Mouse (Mus musculus): ENCODE measurements around the gene Pxn.

The Pxn gene

DNA sequence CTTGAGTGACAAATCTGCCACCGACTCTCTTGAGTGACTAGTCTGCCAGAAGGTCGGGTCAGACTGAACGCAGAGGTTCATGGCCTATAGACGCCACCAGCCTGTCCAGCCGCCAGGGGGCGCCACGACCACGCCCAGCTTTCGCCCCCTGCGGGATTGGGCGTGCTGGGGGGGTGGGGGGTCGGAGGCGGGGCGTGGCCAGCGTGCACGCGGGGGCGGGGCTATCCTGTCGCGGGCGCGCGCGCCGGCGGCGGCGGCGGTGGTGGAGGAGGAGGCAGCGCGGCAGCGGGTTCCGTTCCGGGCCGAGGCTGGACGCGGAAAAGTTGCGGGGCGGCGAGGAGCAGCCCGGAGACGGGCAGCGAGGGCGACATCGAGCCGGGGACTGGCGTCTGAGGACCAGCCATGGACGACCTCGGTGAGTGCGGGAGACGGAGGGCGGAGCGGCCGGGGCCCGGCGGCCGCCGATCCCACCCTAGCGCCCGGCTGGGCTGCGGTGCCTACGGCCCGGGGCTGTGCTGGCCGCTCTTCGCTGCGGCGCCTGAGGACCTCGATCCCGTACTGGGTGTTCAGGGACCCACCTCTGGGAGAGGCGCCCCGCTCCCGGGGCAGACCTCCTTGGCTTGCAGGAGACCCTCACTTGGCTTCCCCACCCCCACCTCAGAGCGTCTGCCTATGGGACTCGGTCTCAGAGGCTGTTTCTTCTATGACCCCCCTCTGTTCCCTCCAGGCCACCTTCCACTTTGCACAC is at the start of gene Pxn:
TSS of gene Pxn (plus strand) at position 223 of the 748 bp plus-strand sequence.
- DNase-seq (ENCODE audit: low read depth) = peak; percentile 75

DNA sequence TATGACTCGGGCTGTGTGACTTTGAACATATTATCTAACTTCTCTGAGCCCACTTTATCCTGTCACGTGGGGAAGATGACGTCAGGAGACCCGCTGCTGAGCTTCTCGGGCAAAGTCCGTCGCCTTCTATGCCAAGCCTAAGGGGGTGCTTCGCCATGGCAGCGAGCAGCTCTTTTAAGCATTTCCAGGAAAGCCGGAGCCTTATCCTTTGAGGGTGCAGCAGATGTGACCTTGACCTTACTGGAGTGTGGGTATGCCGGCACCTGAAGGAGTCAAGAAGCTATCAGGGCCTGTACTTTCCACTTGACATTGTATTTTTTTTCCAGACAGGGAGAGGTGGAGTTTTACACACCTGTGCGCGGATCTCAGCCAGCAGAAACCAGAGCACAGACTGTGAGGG is 47.6 kb upstream of the Pxn start:
- DNase-seq (ENCODE audit: low read depth) = no peak

DNA sequence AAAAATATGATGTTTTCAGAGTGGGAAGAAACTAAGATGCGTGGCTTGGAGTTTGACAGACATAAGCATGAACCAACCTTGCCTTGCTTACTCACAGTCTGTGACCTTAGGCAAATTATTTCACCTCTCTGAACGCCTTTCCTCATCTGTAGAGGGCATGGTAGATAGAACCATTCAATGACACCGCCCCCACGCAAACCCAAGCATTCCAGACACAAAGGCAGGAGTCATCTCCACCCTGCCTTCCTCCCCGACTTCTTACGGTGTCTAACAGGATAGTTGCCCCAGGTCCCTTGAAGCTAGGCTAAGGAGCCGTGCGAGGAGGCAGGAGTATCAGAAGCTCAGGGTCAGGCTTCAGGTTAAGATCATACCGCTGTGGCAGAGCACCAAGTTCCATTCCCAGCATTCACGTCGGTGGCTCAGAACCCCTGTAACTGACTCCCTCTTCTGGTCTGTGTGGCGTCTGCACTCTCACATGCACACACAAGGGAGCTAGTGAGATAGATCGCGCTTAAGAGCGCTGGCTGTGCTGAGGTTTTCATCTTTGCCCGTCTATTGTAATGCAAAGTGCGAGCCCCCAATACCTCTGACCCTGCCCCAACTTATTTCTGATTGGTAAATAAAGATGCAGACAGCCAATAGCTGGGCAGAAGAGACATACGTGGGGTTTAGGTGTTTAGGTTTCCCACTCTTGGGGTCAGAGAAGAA is 41.9 kb upstream of the Pxn start:
- no peak for DNase-seq (ENCODE audit: low read depth)

DNA sequence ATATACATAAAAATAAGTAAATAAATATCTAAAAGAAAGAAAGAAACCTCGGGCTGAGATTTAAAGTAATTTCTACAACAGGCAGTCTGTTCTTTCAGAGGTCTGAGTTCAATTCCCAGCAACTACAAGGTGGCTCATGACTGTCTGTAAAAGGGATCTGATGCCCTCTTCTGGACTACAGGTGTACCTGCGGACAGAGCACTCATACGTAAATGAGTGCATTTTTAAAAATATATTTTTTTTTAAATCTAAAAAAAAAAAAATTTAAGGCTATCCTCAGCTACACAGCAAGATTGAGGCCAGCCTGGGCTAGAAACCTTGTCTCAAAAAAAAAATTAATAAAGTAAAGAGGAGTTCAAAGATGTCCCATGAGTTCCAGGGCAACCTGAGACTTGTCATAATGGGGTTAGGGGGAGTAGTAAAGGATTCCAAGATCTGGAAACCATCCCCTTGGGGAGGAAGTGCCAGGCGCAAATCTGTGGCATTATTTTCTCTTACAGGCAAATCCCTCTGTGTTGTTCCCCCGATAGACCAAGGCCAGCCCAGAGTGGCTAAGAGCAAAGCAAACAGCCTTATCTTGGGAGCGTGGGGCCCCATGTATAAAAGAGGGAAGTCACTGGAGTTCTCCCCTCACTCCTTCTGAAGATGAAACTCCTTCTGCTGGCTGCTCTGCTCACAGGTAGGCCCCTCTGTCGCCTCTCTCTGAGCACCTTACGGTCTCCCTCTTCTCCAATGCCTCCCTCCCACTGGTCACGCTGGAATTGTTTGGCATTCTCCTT is 40.6 kb upstream of the Pxn start, which contains the start of gene Pla2g1b:
TSS of gene Pla2g1b (plus strand) at position 621 of the 779 bp plus-strand sequence.
- DNase-seq (ENCODE audit: low read depth) = no peak

DNA sequence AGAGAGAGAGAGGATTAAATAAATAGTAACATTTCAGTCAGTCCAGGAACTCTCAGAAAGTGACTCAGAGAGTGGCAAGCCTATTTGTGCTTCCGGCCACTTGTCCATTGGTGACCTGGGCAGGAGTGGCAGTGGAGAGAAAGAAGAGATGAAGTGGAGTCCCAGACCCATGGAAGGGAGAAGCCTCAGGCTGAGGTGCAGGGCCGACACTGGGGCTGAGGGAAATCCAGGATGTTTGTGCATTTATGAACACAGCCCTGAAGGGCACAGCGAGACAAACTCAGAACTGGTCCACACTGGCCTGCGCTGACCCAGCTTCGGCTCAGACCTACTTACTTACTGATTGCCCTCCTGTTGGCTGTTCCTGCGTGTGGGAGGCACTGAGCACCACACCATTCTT is 36.7 kb upstream of the Pxn start:
- no peak for DNase-seq (ENCODE audit: low read depth)

DNA sequence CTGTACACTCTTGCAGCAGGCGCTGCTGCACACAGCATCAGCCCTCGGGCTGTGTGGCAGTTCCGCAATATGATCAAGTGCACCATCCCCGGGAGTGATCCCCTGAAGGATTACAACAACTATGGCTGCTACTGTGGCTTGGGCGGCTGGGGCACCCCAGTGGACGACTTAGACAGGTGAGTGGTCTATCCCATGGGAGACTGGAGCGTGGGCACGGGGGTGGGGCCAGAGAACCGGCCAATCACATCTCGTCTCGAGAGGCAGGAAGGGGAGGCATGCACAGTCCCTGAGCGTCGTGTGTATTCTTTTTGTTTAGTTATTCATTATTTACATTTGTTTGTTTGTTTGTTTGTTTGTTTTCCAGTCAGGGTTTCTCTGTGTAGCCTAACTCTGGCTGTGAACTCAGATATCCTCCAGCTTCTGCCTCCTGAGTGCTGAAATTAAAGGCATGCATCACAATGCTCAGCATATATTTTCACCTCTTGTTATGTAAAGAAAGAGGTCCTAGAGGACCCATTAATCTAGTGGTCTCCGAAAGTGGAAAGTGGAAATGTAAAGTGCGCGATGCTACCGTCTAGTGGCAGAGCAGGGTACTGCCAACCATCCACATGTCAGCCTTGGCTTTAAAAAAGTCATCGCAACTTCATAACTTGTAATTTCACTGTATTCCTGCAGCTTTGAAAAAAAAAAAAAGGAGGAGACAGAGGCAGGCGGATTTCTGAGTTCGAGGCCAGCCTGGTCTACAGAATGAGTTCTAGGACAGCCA is 35.5 kb upstream of the Pxn start:
- DNase-seq (ENCODE audit: low read depth) = peak; percentile 44

DNA sequence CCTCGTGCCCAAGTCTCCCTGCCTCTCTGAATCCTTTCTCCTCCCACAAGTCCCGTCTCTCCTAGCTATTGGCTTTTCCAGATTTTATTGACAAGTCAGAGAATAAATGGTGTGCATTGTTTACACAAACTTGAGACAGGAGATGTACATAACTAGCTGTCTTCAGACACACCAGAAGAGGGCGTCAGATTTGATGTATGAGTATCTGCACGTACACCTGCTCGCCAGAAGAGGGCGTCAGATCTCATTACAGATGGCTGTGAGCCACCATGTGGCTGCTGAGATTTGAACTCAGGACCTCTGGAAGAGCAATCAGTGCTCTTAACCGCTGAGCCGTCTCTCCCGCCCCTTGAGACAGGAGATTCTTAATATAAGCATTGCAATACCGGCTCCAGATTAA is 33.3 kb upstream of the Pxn start:
- no peak for DNase-seq (ENCODE audit: low read depth)

DNA sequence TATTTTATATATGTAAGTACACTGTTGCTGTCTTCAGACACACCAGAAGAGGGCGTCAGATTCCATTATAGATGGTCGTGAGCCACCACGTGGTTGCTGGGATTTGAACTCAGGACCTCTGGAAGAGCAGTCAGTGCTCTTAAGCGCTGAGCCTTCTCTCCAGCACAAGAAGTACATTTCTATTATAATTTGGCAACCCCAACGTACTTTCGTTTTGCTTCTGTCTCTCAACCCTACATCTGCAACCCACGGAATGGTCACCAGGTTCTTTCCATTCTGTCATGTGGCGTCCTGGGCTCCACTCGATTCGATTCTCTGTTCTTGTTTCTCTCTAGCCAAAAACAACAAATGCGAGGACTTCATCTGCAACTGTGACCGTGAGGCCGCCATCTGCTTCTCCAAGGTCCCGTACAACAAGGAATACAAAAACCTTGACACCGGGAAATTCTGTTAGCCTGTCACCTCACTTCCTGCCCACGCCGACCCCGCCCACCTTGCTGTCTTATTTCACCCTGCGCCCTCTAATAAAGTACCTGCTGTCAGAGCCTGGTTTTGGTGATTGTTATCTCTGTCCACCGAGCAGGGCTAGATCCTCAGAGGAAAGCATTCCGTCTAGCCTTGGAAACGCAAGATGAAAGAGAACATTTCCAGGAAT is 32.2 kb upstream of the Pxn start:
- DNase-seq (ENCODE audit: low read depth) = no peak

DNA sequence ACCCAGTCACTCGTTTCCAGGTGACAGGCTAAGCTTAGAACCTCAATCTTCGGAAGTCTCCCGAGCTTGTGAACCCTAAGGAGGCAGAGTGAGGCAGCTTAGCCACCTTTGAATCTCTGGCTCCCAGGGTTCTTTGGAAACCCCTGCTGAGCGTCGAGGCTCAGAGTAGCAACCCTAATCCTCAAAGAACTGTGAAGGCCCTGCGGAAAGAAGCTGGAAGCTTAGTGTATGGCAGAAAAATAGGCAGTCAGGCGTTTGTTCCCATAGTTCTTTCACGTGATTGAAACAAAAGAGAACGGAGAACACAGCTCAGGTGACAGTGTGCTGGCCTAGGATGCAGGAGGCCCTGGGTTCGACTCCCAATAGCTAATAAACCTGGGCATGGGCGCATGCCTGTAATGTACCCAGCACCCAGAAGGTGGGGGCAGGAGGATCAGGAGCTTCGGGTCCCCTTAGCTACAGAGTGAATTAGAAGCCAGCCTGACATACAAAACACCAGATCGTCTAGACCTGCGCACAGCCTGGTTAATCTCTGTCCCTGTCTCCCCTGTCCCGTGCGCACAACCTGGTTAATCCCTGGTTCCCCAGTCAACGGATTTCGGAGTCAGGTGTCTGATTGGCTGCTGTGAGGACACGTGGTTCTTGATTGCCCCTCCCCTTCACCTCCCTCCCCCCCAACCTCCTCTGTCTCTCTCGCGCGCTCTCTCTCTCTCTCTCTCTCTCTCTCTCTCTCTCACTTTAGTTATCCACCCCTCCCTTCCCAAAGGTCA is 31.0 kb upstream of the Pxn start:
- DNase-seq (ENCODE audit: low read depth) = peak; percentile 42

DNA sequence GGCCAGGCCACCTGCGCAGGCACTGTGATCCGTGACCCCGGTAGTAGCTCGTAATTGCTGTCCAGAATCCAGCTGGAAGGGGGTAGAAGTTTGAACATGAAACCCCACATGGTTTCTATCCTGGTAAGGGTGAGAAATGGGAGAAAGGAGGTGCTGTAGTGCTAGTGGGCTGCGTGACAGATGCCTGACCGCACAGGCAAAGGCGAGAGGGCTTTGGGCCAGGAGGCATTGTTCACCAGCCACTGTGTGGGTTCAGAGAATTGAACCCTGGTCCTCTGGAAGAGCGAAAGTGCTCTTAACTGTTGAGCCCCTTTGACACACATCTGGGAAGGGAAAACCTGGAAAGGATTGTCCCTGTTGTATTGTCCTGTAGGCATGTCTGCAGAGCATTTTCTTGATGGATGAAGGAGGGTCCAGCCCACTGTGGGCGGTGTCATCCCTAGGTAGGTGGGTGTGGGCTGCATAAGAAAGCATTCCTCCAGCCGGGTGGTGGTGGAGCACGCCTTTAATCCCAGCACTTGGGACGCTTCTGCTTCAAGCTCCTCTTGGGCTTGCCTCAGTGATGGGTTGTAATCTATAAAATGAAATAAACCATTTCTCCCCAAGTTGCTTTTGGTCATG is 30.3 kb upstream of the Pxn start:
- no peak for DNase-seq (ENCODE audit: low read depth)

DNA sequence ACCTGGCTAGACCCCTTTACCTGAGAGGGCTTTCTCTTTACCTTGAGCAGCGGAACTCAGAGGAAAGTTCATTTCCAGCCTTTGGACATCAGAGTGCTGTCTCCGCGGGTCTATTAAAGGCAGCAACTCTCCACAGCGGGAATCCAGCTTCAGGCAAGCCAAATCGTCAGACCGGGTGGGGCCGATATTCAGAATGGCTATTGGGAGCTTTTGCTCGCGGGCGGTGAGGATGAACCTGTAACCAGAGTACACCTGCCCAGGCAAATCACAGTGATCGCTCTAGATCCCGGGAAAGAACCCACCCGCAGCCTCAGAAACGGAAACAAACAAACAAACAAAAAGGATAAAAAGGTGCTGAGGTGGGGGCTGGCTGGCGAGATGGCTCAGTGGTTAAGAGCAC is 26.9 kb upstream of the Pxn start:
- DNase-seq (ENCODE audit: low read depth) = no peak

DNA sequence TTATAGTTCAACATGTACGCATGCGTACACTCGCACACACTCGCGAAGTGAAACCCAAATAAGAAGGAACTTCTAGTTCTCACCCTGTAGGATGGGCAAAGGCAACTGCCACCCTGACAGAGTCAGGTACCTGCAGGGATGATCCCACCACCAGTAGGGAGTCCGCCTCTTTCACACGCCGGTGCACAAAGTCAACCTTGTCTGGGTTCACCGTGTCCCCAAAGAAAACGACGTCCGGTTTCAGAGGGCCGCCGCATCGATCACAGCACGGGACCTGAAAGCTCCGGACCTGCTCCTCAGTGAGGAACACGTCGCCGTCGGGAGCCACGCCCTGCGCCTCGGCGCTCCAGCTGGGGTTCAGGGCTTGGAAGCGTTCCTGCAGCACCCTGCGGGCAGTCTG is 26.4 kb upstream of the Pxn start:
- no peak for DNase-seq (ENCODE audit: low read depth)

DNA sequence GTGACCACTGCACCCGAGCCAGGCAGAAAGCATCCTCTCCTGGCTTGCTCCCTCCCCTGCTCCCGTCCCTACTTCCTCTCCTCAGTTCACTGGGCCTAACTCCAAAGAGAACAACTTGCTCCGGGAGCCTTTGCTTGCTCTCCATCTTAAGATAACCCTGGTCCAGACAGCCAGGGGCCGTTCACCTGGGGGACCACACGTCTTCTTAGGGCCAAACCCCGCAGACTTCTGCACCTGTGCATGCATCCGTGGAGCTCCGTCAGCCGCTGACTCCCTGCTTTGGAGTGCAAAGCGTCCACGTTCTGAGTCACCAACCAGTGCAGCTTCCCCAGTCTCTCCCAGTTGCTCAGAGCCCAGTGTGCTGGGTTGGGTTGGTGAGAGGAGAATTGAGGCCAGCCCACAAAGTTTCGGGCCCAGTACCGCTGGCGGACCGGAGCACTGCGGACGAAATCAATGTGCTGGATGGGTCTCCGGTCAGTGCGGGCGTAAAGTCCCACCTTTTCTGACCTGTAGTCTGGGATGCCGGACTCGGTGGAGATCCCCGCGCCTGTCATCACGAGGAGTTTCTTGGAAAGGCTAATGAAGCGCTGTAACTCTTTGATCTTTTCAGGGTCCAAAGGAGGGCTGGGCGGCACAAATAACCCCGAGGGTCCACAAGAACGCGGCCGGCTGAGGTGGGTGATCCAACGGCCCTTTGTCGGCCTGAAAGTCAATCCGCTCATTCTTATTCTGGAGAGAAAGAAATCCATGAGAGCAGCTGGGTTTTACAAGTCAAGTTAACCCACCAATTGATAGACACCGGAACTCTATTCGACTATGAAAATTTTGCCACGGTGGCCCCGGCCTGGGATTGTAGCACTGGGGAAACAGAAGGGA is 23.8 kb upstream of the Pxn start:
- no peak for DNase-seq (ENCODE audit: low read depth)

DNA sequence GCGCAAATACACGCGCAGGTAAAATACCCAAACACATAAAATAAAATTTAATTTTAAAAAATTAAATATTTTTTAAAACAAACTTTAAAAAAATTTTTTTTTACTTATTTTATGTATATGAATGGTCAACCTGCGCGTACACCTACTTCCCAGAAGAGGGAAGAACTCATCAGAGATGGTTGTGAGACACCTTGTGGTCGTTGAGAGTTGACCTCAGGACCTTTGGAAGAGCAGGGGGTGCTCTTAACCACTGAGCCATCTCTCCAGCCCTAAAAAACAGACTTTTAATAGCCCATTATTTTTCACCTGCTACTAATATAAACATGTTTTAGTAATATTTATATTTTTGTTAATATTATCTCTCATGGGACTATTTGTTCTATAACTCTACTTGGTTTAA is 23.1 kb upstream of the Pxn start:
- no peak for DNase-seq (ENCODE audit: low read depth)

DNA sequence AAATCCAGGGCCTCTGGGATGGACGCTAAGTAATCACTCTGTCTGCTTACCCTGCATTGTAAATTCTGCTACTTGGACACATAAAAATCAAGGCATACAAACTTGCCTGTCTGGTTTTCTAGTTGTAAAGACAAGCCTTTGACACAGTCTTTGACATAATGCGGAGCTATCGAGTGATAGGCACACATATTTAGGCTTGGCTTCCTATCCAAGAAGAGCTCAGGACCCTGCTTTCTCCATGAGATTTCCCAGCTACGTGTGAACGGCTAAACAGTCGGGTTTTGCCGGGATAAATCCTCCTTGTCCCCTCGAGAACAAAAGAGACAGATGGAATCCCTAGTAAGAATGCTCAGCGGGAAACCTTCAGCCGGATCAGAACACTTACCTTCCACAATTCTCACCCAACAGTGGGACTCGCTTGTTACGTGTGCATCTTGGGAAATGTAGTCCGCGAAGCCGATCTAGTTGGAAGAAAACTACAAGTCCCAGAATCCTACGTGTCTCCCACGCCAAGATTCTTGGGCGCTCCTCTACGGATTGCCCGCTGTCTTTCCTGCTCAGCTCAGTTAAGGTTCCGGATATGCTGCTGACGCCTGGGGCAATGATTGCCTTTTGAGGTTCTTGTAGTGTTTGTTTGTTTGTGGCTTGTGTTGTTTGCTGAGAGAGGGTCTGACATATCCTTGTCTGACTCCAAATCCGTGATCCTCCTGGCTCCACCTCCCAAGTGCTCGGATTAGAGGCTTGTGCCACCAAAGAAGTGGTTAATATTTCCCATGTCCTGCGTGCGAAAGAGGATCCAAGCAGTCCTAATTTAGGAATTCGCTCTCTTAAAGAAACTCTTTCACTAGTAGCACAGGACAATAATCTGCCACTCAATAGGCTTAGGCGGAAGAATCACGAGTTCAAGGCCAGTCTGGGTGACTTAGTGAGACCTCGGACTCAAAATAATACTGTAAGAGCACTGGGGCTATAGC is 22.2 kb upstream of the Pxn start, which contains the start of gene Sirt4:
TSS of gene Sirt4 (minus strand) at position 779 of the 974 bp plus-strand sequence.
- peak; percentile 96 for DNase-seq (ENCODE audit: low read depth)

DNA sequence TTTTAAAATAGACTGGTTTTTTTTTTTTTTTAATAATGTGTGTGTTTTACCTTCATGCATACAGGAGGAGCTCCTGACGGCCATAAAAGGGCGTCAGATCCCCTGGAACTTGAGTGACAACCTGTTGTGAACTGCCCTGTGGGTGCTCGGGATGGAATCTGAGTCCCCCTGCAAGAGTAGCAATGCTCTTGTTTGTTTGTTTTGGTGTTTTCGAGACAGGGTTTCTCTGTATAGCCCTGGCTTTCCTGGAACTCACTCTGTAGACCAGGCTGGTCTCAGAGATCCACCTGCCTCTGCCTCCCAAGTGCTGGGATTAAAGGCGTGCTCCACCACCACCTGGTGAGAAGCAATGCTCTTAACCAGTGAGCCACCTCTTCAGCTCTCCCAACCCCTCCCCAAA is 21.5 kb upstream of the Pxn start:
- DNase-seq (ENCODE audit: low read depth) = no peak

DNA sequence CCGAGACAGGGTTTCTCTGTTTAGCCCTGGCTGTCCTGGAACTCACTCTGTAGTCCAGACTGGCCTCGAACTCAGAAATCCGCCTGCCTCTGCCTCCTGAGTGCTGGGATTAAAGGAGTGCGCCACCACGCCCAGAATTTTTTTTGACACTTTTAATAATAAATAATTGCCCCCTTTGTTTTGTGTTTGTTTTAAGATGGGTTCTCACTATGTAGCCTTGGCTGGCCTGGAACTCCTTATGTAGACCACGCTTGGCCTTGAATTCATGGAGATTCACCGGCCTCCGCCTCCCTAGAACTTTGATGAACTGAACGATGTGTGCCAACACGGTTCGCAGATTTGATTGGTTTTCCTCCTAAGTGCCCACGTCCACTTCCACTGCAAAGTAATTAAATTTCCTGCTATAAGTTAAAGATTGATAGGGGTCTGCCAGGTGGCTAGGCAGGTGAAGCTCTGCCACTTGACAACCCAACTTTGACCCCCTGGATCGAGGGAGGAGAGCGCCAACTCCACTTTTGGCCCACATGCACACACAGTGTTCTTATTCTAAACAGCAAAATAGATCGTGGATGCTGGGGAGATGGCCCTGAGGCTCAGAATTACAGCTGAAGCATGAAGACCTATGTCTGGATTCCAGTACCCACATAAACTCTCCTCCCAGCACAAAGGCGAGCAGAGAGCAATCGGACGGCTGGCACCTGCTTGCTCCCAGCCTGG is 20.8 kb upstream of the Pxn start:
- DNase-seq (ENCODE audit: low read depth) = no peak

All from c-Kit-positive CD71-positive TER-119-negative erythroid progenitor cells, embryonic 14.5 days (primary cell).